Mouse (Mus musculus) gastrocnemius, postnatal 36 days (tissue): ENCODE measurements around the gene Atp2b2. TPM values are rescaled to one million over a fixed set of nuclear protein-coding genes. Genes with fewer than 3 reads are reported as not detected.

ENCODE experiments used
- DNase-seq, 2 experiments: peaks; one replicate each; pipeline ENCODE4 v3.0.0; 2022
- intact Hi-C: fragments of 180-260 bp; cut with DNase I; formaldehyde crosslinking; loops from one replicate; pipeline ENCODE4 v1.15.1; 2025
- total RNA-seq, 2 experiments: library from RNA; stranded (reverse); gene quantifications; 2 replicates each; pipeline ENCODE4 v1.2.3; 2021

Atp2b2 gene
- total RNA-seq, 2 experiments from 2014 or later, result 0.13 to 0.17 TPM

- no peak for DNase-seq
- intact Hi-C loops, result no loop called here
Measured at GRCm38 (mm10) chr6:113861938-113862337, 180.5 kb downstream of the Atp2b2 start.

DNA sequence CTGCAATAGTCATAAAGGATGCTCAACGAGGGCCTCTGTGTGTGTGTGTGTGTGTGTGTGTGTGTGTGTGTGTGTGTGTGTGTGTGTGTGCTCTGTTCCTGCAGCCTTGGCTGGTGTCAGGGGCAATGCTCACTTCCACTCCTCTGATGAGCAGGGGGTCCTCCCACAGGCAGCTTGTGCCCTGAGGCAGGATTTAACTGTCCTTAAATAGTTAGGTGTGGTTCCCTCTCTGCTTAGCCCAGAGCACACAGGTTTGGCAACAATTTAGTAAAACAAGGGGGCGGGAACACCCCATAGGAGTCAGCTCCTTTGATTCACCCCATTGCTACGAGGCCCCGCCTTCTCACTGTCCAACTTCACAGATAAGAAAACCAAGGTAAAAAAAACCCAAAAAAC lies 181.0 kb downstream of the Atp2b2 start:
- intact Hi-C loops, result no loop called here

GRCm38 (mm10) chr6:113860735-113861374 lies 181.6 kb downstream of the Atp2b2 start:
- intact Hi-C loops, result no loop called here
- DNase-seq, result no peak

More for the DNA sequence above, 181.0 kb downstream of the Atp2b2 start:
- no peak for DNase-seq

DNA sequence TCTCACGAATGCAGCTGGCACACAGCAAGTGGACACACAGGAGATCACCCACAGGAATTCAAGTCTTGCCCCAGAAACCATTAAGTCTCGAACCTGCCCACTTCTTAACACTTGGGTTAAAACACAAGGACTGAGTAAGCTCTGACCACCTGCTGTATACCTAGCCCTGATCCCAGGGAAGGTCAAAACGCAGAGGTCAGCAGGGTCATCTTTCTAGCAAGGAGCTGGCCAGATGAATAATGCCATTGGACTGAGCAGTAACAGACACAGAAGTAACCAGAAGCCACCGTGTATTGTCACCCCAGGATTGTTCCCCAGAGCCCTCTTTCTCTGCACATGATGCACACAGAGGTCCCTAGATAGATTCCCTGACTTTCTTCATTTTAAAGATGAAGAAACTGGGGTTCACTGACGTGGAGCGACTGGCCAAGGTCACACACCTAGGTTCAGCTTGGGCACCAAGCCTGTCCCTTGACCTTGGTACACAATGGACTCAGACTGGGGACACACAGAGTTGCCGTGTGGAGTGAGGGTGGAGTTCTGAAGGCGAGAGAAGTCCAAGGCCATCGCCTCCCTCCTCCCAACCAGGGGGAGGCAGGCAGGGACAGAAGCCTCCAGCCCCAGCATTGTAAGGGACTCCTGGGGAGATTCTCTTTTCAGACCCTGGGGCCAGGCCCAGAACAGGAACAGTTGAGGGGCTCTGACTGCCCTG lies 182.2 kb downstream of the Atp2b2 start:
- intact Hi-C loops, result no loop called here
- no peak for DNase-seq

GRCm38 (mm10) chr6:113858317-113858716 lies 184.1 kb downstream of the Atp2b2 start:
- no peak for DNase-seq
- intact Hi-C loops, result no loop called here

DNA sequence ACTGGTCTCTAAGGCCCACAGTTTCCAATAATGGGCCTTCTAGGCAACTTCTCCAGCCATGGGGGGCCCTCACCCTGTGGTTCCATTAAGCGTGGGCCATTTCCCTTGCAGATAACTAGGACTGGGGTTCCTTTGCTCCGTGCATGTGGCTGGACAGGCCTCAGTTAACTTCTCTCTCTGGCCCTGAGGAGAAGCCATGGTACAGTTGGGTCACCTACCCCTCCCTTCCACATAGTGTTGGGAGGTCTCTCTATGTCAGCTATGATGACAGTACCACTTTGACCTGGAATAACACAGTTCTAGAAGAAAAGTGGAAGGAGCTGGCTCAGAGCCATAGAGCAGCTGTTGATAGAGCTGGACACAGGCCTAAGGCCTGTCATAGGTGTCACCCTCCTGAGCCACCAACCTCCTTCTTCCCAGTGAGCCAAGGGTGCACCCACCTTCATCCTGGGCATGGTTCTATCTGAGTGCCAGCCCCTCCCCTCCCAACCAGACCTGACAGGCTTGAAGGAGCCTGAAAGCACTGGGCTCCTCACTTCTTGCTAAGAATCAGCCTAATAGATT lies 185.0 kb downstream of the Atp2b2 start:
- DNase-seq, result no peak
- intact Hi-C loops, result no loop called here

DNA sequence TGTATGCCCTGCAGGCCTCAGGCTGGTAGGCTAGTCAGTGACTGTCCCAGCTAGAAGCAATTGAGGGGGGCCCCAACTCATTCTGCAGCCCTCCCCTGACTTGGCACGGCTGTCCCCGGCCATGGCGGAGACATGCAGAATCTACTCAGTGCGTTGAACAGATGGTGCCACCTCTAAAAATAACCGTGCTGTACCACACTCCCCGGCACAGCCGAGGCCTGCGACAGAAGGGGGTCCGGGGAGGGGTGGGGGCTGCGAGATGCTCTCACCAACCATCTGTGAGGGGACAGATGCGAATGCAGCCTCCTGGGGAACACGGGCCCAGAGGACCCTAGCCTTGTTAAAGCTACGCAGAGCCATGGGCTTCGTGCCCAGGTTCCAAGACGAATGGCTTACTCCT lies 185.6 kb downstream of the Atp2b2 start:
- intact Hi-C loops, result no loop called here
- no peak for DNase-seq

DNA sequence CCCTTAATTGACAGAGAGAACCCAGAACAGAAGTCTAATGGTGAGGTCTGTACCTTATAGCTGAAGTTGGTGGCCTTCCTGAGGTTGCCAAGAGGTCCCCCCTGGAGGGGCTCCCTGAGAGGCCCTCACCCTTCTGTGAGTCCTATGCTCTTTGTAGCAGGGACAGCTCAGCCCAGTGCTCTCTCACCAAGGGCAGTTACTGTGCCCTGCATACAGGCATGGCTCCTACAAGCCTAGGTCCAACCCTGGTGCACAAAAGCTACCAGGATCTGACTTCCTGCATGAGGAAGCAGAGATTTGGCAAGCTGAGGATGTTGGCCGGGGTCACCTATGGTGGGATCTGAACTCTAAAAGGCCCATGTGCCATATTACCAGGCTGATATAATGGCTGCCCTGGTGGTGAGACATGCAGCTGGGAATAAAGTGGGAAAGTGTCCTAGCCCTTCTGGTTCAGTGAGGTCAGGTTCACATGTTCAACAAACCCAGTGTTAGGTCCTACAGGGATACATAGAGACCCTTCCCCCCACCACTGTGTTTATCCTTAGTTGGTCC lies 186.2 kb downstream of the Atp2b2 start:
- intact Hi-C loops, result no loop called here

GRCm38 (mm10) chr6:113855581-113855980 lies 186.8 kb downstream of the Atp2b2 start:
- intact Hi-C loops, result no loop called here

More for the DNA sequence above, 186.2 kb downstream of the Atp2b2 start:
- no peak for DNase-seq

DNA sequence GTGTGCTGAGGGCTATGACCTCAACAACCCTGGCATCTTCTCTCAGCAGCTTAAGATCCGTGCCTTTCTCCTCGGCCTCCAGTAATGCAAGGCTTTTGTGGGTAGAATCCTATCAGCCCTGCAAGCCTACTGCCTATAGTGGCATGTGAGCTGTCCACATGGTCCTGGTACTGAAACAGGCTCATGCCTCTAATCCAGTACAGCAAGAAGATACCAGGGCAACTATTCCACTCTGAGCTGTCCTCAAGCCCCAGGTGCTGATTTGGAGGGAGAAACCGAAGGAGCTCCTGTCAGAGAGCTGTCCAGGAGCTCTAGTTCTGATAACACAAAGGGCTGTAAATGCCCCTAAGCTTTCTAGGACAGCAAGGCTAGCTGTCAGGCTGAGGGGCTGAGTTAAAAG lies 190.1 kb downstream of the Atp2b2 start:
- intact Hi-C loops, result no loop called here
- no peak for DNase-seq

More at GRCm38 (mm10) chr6:113855581-113855980, 186.8 kb downstream of the Atp2b2 start:
- no peak for DNase-seq

DNA sequence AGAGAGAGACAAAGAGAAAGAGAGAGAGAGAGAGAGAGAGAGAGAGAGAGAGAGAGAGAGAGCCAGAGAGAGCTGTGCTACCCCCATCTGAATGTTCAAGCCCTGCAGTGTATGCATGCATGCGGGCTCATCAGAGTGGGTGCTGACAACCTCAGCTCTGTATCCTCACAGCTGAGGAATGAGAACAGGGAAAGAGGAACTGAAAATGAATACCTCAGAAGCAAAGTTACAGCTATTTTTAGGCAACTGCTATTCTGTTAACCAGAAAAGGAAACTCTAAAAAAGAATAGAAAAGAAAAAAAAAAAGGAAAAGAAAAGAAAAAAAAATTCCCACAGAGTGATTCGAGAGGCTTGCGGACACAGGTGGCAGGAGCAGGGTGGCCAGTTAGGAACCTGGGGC lies 192.6 kb downstream of the Atp2b2 start:
- DNase-seq, result no peak
- intact Hi-C loops, result no loop called here

GRCm38 (mm10) chr6:113848655-113849054 lies 193.8 kb downstream of the Atp2b2 start:
- DNase-seq, result no peak
- intact Hi-C loops, result no loop called here

GRCm38 (mm10) chr6:113847092-113847491 lies 195.3 kb downstream of the Atp2b2 start:
- intact Hi-C loops, result no loop called here
- no peak for DNase-seq

- no peak for DNase-seq
- intact Hi-C loops, result no loop called here
Measured at GRCm38 (mm10) chr6:113843248-113843647, 199.2 kb downstream of the Atp2b2 start.

GRCm38 (mm10) chr6:113838493-113838892 lies 203.9 kb downstream of the Atp2b2 start:
- DNase-seq, result no peak
- intact Hi-C loops, result no loop called here

- no peak for DNase-seq
- intact Hi-C loops, result no loop called here
Measured at GRCm38 (mm10) chr6:113837740-113838139, 204.7 kb downstream of the Atp2b2 start.

GRCm38 (mm10) chr6:113836545-113836944 lies 205.9 kb downstream of the Atp2b2 start:
- intact Hi-C loops, result no loop called here
- DNase-seq, result no peak

DNA sequence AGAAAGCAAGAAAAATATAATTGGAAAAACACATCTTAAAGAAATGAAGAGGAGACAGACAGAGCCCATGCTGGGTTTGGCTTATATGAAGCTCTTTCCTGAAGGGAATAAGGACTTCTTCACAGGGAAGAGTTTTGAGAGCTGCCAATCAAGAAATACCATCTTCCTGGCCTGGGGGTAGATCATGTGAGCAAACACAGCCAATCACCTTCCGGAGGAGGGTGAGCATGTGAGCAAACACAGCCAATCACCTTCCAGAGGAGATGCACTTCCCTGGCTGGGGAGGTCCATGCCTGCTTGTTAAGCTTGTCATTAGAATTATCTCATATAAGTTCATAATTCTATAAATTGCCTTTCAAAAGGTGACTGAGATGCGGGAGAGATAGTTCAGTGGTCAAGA lies 211.9 kb downstream of the Atp2b2 start:
- DNase-seq, result no peak
- intact Hi-C loops, result loop anchor here (5.0 kb wide), 1 partner anchor 68 kb away; no protein-coding TSS in a partner anchor

DNA sequence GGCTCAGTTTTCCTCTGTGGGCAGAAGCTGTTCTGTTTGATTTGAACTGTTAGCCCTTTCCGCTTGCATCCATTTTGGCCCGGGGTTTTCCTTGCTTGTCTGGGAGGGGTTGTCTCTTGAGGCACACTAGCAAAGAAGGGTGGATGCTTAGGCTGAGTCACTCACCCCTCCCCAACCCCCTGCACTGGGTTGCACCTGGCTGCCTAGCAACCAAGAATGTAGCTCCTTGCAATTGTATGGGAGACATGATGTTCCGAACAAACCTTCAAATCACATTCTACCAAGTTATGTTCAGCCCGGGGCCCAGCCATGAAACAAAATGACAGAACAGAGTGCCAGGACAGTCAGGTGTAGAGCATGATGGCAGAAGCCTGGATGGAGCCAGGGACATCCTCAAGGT lies 215.1 kb downstream of the Atp2b2 start:
- intact Hi-C loops, result no loop called here
- no peak for DNase-seq

- no peak for DNase-seq
- intact Hi-C loops, result no loop called here
Measured at GRCm38 (mm10) chr6:113822417-113822816, 220.0 kb downstream of the Atp2b2 start.

DNA sequence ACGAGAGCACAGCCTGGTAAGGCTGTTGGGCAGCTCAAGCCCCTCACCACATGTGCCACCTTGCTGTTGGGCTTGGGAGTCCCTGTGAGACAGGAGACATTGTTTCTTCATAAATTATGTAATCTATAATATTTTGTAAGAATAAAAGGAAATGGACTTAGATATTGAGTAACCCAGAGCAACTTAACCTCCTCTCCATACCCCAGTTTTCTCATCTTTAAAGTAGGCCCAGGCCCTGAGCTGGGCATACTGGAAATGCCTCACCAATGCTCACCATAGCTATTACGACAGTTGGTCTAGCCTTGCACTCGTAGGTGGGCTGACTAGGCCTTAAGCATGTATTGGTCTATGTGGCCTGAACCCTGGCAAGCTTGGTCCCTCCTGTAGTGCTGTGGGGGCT lies 225.7 kb downstream of the Atp2b2 start:
- no peak for DNase-seq
- intact Hi-C loops, result no loop called here

- DNase-seq, result no peak
- intact Hi-C loops, result no loop called here
Measured at GRCm38 (mm10) chr6:113811462-113811861, 231.0 kb downstream of the Atp2b2 start.
